Mouse (Mus musculus) gonadal fat pad, adult 2 months (tissue): ENCODE results near the gene Col9a3. TPM values are rescaled to one million over a fixed set of nuclear protein-coding genes. Genes with fewer than 3 reads are reported as not detected.

Source experiments
- DNase-seq: peaks from one replicate; pipeline ENCODE4 v3.0.0-alpha.2; 2012; ENCODE audit warnings: low read depth
- polyA plus RNA-seq: library from polyadenylated mRNA; depleted of rRNA; stranded (reverse); fragments of >200 nt; gene quantifications from 2 replicates; pipeline ENCODE4 v1.2.3, GENCODE M21; 2012; rRNA removed

Gene Col9a3
- polyA plus RNA-seq, 1 experiment, result 1.0 TPM

- DNase-seq, result no peak
These were observed 44.3 kb downstream of the Col9a3 start for GRCm38 (mm10) chr2:180641576-180642554.

GRCm38 (mm10) chr2:180642555-180643260, 45.1 kb downstream of the Col9a3 start, which contains the start of gene Tcfl5:
Gene Tcfl5, minus strand, starts transcription at chr2:180642708.
- DNase-seq, result no peak

GRCm38 (mm10) chr2:180643626-180644025, 46.0 kb downstream of the Col9a3 start:
- no peak for DNase-seq

- DNase-seq, result no peak
These were observed 49.3 kb downstream of the Col9a3 start for GRCm38 (mm10) chr2:180646841-180647240.

GRCm38 (mm10) chr2:180654666-180655065, 57.1 kb downstream of the Col9a3 start:
- no peak for DNase-seq

GRCm38 (mm10) chr2:180655150-180655549, 57.6 kb downstream of the Col9a3 start:
- DNase-seq, result no peak

GRCm38 (mm10) chr2:180657394-180658013, 59.9 kb downstream of the Col9a3 start:
- peak; percentile 22 for DNase-seq

- DNase-seq, result no peak
These were observed 60.8 kb downstream of the Col9a3 start for GRCm38 (mm10) chr2:180658381-180658780.

GRCm38 (mm10) chr2:180659353-180660150, 62.0 kb downstream of the Col9a3 start:
- DNase-seq, result no peak

GRCm38 (mm10) chr2:180660521-180660920, 62.9 kb downstream of the Col9a3 start:
- DNase-seq, result no peak

- DNase-seq, result no peak
These were observed 64.4 kb downstream of the Col9a3 start for GRCm38 (mm10) chr2:180662008-180662407.

Other genes with a start within 250 kb of the Col9a3 start
- gene Slco4a1, start 141.5 kb upstream of the Col9a3 start, polyA plus RNA-seq, result 47.9 and 50.4 TPM in 2 replicates
- 4.3 and 4.4 TPM in 2 replicates for gene Ntsr1, start 97.8 kb upstream of the Col9a3 start, polyA plus RNA-seq
- 19.9 and 20.0 TPM in 2 replicates for gene Mrgbp, start 16.5 kb upstream of the Col9a3 start, polyA plus RNA-seq
- gene Ogfr, start 8.5 kb upstream of the Col9a3 start, polyA plus RNA-seq, result 42.3 and 64.6 TPM in 2 replicates
- gene Tcfl5, start 44.9 kb downstream of the Col9a3 start, polyA plus RNA-seq, result 0.35 and 1.0 TPM in 2 replicates
- 21.5 and 25.8 TPM in 2 replicates for gene Dido1, start 112.2 kb downstream of the Col9a3 start, polyA plus RNA-seq
- 44.0 and 44.7 TPM in 2 replicates for gene Gid8, start 112.3 kb downstream of the Col9a3 start, polyA plus RNA-seq
- 197 and 221 TPM in 2 replicates for gene Slc17a9, start 127.5 kb downstream of the Col9a3 start, polyA plus RNA-seq
- not detected in 2 replicates for gene Bhlhe23, start 179.1 kb downstream of the Col9a3 start, polyA plus RNA-seq